Mouse (Mus musculus): ENCODE results near the gene Nufip1. TPM values are rescaled to one million over a fixed set of nuclear protein-coding genes. Genes with fewer than 3 reads are reported as not detected.

Gene Nufip1
- polyA plus RNA-seq, 1 experiment from 2014 or later, result 17.7 TPM

Other genes with a start within 250 kb of the Nufip1 start
- gene Kctd4, start 155.9 kb upstream of the Nufip1 start, polyA plus RNA-seq (2016; fragmentation: Nextera tagmentation; extraction: Ambion mirVana), result 2.2 and 2.8 TPM in 2 replicates
- gene Gtf2f2, start 100.0 kb upstream of the Nufip1 start, polyA plus RNA-seq (2016; fragmentation: Nextera tagmentation; extraction: Ambion mirVana), result 47.3 and 48.9 TPM in 2 replicates
- gene Gpalpp1, start 131 bp upstream of the Nufip1 start, polyA plus RNA-seq (2016; fragmentation: Nextera tagmentation; extraction: Ambion mirVana), result 19.2 and 21.2 TPM in 2 replicates